Mouse (Mus musculus): ENCODE results near the gene Cfap45.

The Cfap45 gene

GRCm38 (mm10) chr1:172551009-172551408 lies 30.4 kb downstream of the Cfap45 start:
- TF ChIP-seq GATA4 (IDR thresholded peaks at IDR 0.05; ENCODE audit: insufficient replicate concordance, low read length): no peak

- no peak for TF ChIP-seq GATA4 (IDR thresholded peaks at IDR 0.05; ENCODE audit: insufficient replicate concordance, low read length)
These were observed 32.0 kb downstream of the Cfap45 start for GRCm38 (mm10) chr1:172552623-172553022.

GRCm38 (mm10) chr1:172555638-172556037 lies 35.0 kb downstream of the Cfap45 start, which contains the start of gene Vsig8:
TSS of gene Vsig8 (plus strand) at chr1:172555938.
- no peak for TF ChIP-seq GATA4 (IDR thresholded peaks at IDR 0.05; ENCODE audit: insufficient replicate concordance, low read length)

- TF ChIP-seq GATA4 (IDR thresholded peaks at IDR 0.05; ENCODE audit: insufficient replicate concordance, low read length): no peak
These were observed 42.3 kb downstream of the Cfap45 start for GRCm38 (mm10) chr1:172562641-172563464.

- TF ChIP-seq GATA4 (IDR thresholded peaks at IDR 0.05; ENCODE audit: insufficient replicate concordance, low read length): no peak
These were observed 42.8 kb downstream of the Cfap45 start for GRCm38 (mm10) chr1:172563465-172563828.

GRCm38 (mm10) chr1:172566131-172566530 lies 45.5 kb downstream of the Cfap45 start:
- TF ChIP-seq GATA4 (IDR thresholded peaks at IDR 0.05; ENCODE audit: insufficient replicate concordance, low read length): no peak

GRCm38 (mm10) chr1:172567758-172568157 lies 47.2 kb downstream of the Cfap45 start:
- TF ChIP-seq GATA4 (IDR thresholded peaks at IDR 0.05; ENCODE audit: insufficient replicate concordance, low read length): no peak

- TF ChIP-seq GATA4 (IDR thresholded peaks at IDR 0.05; ENCODE audit: insufficient replicate concordance, low read length): no peak
These were observed 59.5 kb downstream of the Cfap45 start for GRCm38 (mm10) chr1:172580116-172580515.

- TF ChIP-seq GATA4 (IDR thresholded peaks at IDR 0.05; ENCODE audit: insufficient replicate concordance, low read length): no peak
These were observed 61.8 kb downstream of the Cfap45 start for GRCm38 (mm10) chr1:172582436-172582835.

- TF ChIP-seq GATA4 (IDR thresholded peaks at IDR 0.05; ENCODE audit: insufficient replicate concordance, low read length): no peak
These were observed 63.7 kb downstream of the Cfap45 start for GRCm38 (mm10) chr1:172584271-172584670.

- no peak for TF ChIP-seq GATA4 (IDR thresholded peaks at IDR 0.05; ENCODE audit: insufficient replicate concordance, low read length)
These were observed 64.4 kb downstream of the Cfap45 start for GRCm38 (mm10) chr1:172585026-172585425.

GRCm38 (mm10) chr1:172585612-172586567 lies 65.3 kb downstream of the Cfap45 start:
- no peak for TF ChIP-seq GATA4 (IDR thresholded peaks at IDR 0.05; ENCODE audit: insufficient replicate concordance, low read length)

GRCm38 (mm10) chr1:172590385-172590784 lies 69.8 kb downstream of the Cfap45 start, which contains the start of gene Slamf8:
TSS of gene Slamf8 (minus strand) at chr1:172590568.
- TF ChIP-seq GATA4 (IDR thresholded peaks at IDR 0.05; ENCODE audit: insufficient replicate concordance, low read length): no peak

- no peak for TF ChIP-seq GATA4 (IDR thresholded peaks at IDR 0.05; ENCODE audit: insufficient replicate concordance, low read length)
These were observed 72.7 kb downstream of the Cfap45 start for GRCm38 (mm10) chr1:172593321-172593720.

GRCm38 (mm10) chr1:172593956-172594355 lies 73.4 kb downstream of the Cfap45 start:
- no peak for TF ChIP-seq GATA4 (IDR thresholded peaks at IDR 0.05; ENCODE audit: insufficient replicate concordance, low read length)

- TF ChIP-seq GATA4 (IDR thresholded peaks at IDR 0.05; ENCODE audit: insufficient replicate concordance, low read length): no peak
These were observed 73.9 kb downstream of the Cfap45 start for GRCm38 (mm10) chr1:172594495-172594894.

Data from liver, adult (tissue).